Mouse (Mus musculus) embryonic stem cell, embryonic (primary cell): Measurements from ENCODE around the gene Zcrb1.
"Not testable (repeated sequence)": the region's sequence is repeated elsewhere in the genome, so short reads cannot be mapped to it uniquely, and the experiment has no call there.

Experiments
- CTCF ChIA-PET, 4 experiments: fragments of 300-600 bp in 2 of 4; fragments of 350-600 bp in 2 of 4; sonication (Branson Sonifier 250); formaldehyde crosslinking; loops; one replicate each; lab custom pipeline; 2022; ENCODE audit warnings: inconsistent platforms in 2 of 4; lab: Charles Lee
- POLR2A ChIA-PET, 4 experiments: fragments of 300-600 bp in 2 of 4; fragments of 350-600 bp in 2 of 4; sonication (Branson Sonifier 250); formaldehyde crosslinking; loops; one replicate each; lab custom pipeline; 2022; ENCODE audit warnings: antibody characterized with exemption in 4 of 4, inconsistent platforms in 1 of 4; lab: Charles Lee

Zcrb1 gene

GRCm38 (mm10) chr15:93381337-93381736, 16.8 kb downstream of the Zcrb1 start:
- ChIA-PET POLR2A (no interaction called here), CTCF (no interaction called here)

DNA sequence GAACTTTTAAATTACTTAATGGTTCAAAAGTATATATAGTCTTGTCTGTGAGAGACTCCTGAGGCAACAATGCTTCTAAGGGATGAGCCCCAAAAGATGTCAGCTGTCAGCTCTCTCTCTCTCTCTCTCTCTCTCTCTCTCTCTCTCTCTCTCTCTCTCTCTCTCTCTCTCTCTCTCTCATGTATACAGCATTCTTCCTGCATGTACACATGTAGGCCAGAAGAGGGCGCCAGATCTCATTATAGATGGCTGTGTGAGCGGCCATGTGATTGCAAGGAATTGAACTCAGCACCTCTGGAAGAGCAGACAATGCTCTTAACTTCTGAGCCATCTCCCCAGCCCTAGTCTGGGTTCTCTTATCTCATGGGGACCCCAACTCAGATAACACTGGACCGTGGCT, 19.0 kb downstream of the Zcrb1 start:
- POLR2A ChIA-PET: no interaction called here
- CTCF ChIA-PET: interaction anchor here in 2 of 4 experiments (0.6 to 1.2 kb wide), 8 partner anchors 11 to 1171 kb away, joined by 3 to 6 read pairs (median 4); no protein-coding TSS in a partner anchor

GRCm38 (mm10) chr15:93375696-93376095, 22.4 kb downstream of the Zcrb1 start:
- CTCF ChIA-PET: interaction anchor here in 1 of 4 experiments (0.7 kb wide), 1 partner anchor 166 kb away, joined by 7 read pairs; no protein-coding TSS in a partner anchor

GRCm38 (mm10) chr15:93372525-93373119, 25.5 kb downstream of the Zcrb1 start:
- POLR2A ChIA-PET: not testable (repeated sequence)

More at GRCm38 (mm10) chr15:93375696-93376095, 22.4 kb downstream of the Zcrb1 start:
- POLR2A ChIA-PET: no interaction called here

DNA sequence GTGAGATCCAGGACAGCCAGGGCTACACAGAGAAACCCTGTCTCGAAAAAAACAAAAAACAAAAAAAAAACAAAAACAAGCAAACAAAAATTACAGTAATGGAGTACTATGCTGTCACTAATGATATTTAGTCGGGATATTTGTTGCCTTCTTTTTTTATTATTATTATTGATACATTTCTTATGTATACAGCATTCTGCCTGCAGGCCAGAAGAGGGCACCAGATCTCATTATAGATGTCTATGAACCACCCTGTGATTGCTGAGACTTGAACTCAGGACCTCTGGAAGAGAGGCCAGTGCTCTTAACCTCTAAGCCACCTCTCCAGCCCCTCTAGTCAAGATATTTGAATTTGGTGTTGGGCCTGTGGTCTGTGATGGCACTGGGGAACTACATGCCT, 26.3 kb downstream of the Zcrb1 start:
- ChIA-PET POLR2A (no interaction called here), CTCF (no interaction called here)

More at GRCm38 (mm10) chr15:93372525-93373119, 25.5 kb downstream of the Zcrb1 start:
- CTCF ChIA-PET: not testable (repeated sequence)

GRCm38 (mm10) chr15:93368558-93368957, 29.6 kb downstream of the Zcrb1 start:
- ChIA-PET POLR2A (interaction anchor here in 1 of 4 experiments (0.5 kb wide), 1 partner anchor 29 kb away, joined by 3 read pairs; no protein-coding TSS in a partner anchor), CTCF (interaction anchor here in 2 of 4 experiments (0.6 to 0.8 kb wide), 2 partner anchors 10 to 544 kb away, joined by 3 to 4 read pairs; no protein-coding TSS in a partner anchor)

DNA sequence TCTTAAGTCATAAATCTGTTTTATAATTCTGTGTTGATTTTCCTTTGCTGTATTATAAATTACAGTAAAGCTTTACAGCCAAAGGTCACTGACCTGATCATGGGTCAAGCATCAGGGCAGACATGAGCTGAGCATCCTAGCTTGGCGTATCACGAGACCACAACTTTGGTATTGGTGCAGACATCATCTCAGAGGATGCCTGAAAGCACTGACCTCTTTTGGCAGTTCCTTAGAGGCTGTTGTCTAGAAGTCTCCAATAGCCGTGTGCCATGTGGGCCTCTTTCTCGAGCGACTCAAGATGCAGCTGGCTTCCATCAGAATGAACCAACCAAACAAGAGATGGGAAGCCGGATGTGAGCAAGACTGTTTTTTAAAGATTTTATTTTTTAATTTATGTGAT, 32.6 kb downstream of the Zcrb1 start:
- POLR2A ChIA-PET: no interaction called here
- CTCF ChIA-PET: no interaction called here

DNA sequence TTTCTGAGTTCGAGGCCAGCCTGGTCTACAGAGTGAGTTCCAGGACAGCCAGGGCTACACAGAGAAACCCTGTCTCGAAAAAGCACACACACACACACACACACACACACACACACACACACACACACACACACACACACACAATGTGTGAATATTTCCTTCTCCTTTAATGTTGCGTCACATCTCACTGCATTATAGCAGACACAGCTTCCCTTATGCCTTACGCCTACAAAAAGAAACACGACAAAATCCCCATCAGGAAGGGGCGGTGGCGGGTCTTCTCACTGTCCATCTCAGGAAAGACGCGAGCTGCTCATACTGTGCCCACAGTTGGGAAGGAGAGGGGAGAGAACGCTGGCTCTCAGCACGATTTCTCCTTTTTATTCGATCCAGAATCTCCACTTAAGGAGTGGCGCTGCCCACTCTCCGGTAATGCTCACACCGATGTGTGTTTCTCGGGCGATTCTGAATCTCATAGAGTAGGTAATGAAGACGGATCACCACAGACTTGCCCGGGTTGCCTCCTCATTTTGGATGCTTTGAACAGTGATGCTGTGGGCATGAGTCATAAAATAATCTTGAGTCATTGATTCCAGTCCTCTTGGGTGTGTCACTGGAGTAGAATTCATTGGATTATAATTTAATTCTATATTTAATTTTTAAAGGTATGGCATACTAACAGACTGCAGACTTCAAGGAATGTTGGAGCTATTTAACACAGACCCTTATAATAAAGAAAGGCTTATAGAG, 39.6 kb downstream of the Zcrb1 start:
- CTCF ChIA-PET: no interaction called here
- POLR2A ChIA-PET: no interaction called here

DNA sequence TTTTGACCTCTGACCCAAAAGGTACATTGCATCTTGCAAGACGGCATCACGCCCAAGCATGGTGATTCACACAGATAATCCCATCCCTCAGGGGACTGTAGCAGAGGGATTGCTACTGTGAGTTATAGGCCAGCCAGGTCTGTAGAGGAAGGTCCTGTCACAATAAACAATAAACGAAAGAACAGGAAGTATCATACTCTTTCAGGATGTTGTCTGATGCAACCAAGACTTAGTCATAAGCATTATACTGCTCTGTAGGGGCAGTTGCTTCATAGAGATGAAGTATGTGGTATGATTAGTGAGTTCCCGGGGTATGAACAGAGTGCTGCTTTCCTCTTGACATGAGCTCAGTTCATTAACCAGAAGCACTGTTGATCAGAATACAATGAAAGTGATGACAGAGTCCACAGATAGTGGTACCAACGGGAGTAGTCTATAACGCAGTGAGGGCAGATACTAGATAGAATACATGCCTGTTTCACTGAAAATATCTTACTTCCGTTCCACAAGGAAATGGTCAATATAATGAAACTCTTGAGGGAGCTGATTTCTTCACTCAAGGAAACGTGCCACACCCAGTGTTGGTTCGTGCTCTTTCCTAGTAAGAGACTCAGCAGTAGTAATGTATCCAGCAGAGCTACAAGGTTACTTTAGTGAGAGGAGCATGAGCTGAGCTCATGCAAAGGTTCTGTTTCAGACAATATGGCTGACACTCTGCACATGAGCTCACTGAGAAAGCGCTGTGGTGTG, 57.3 kb downstream of the Zcrb1 start:
- POLR2A ChIA-PET: no interaction called here
- CTCF ChIA-PET: interaction anchor here in 1 of 4 experiments (0.5 kb wide), 1 partner anchor 1151 kb away, joined by 4 read pairs; no protein-coding TSS in a partner anchor

GRCm38 (mm10) chr15:93336925-93337761, 61.0 kb downstream of the Zcrb1 start, which contains the start of gene Yaf2:
TSS of gene Yaf2 (minus strand) at chr15:93336935.
- ChIA-PET POLR2A (interaction anchor here in 3 of 4 experiments (0.6 to 1.2 kb wide), 9 partner anchors 10 to 135 kb away, joined by 3 to 7 read pairs (median 3); partner anchors contain the start of gene Gxylt1 (in 2 of the 3)), CTCF (interaction anchor here in 1 of 4 experiments (0.6 kb wide), 1 partner anchor 102 kb away, joined by 3 read pairs; no protein-coding TSS in a partner anchor)

GRCm38 (mm10) chr15:93336658-93336924, 61.5 kb downstream of the Zcrb1 start:
- POLR2A ChIA-PET: interaction anchor here in 3 of 4 experiments (0.6 to 1.2 kb wide), 7 partner anchors 9 to 135 kb away, joined by 3 to 7 read pairs (median 3); partner anchors contain the start of gene Gxylt1 (in 1 of the 3)
- CTCF ChIA-PET: interaction anchor here in 1 of 4 experiments (0.6 kb wide), 1 partner anchor 103 kb away, joined by 3 read pairs; no protein-coding TSS in a partner anchor
